Mouse (Mus musculus): ENCODE measurements around the gene Lca5l. TPM values are rescaled to one million over a fixed set of nuclear protein-coding genes. Genes with fewer than 3 reads are reported as not detected.
A peak's percentile ranks its signal among the peaks of the same experiment; 100 is the strongest.
"Not testable (repeated sequence)": the region's sequence is repeated elsewhere in the genome, so short reads cannot be mapped to it uniquely, and the experiment has no call there.

Lca5l gene
- total and polyA plus RNA-seq, 2 experiments from 2014 or later: 2.1 to 3.9 TPM

DNA sequence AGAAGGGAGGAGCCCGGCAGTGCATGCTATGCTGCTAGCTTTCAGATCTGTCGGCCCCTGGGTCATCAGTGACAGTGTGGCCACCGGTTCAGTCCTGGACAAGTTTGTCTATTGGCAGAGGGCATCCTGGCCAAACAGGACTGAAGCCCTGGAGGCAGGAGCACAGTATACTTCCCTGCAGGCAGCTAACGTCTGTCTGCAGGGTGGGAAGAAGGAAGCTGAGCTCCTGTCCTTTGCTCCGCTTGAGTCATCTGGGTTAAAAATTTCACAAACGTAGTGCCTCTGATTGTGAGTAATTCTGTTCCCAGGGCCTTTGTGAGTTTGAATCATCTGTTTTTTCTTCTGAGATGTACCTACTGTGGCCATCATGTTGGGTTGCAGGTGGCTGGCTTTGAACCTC lies 43.2 kb downstream of the Lca5l start:
- WGBS: 80% methylated on average over 6 of the region's 6 CpGs
- H3K9ac ChIP-seq: no peak overlapping the region
- H3K4me2 ChIP-seq (ENCODE audit: low read depth): no peak overlapping the region
- no peaks in the 10 kb centered on the region for H3K4me1 ChIP-seq (ENCODE audit: insufficient read depth)
- TF ChIP-seq CTCF (IDR thresholded peaks at IDR 0.05; ENCODE audit: low read depth): no peak
- H3K4me3 ChIP-seq (ENCODE audit: low read depth, low read length): no peak overlapping the region
- peaks cover 15% of the 10 kb centered on the region for H3K36me3 ChIP-seq (ENCODE audit: insufficient read depth)
- no peak for DNase-seq
- H3K9me3 ChIP-seq (ENCODE audit: low read length): no peaks in the 10 kb centered on the region
- H3K27me3 ChIP-seq (ENCODE audit: insufficient read depth, low read length): no peaks in the 10 kb centered on the region
- no peak overlapping the region for H3K27ac ChIP-seq (ENCODE audit: low read depth, low read length)
- no peak for ATAC-seq

DNA sequence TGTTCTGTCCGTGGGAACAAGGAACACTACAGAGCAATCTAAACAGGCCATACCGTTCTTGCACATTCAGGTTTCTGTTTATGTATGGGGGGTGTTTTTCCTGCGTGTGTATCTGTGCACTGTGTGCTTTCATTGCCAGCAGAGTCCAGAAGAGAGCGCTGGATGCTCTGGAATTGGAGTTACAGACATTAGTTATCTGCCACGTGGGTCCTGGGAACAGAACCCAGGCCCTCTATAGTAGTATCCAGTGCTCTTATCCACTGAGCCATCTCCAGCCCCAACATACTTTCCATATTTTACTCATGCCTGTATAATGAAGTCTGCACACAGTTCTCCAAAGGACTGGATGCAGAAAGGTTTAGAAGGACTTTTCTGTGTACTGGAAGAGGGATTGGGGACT lies 46.3 kb downstream of the Lca5l start:
- Histone ChIP-seq H3K36me3 (ENCODE audit: insufficient read depth) (no peaks in the 10 kb centered on the region), H3K9ac (peak overlapping the region; percentile 66), H3K4me2 (ENCODE audit: low read depth) (peak overlapping the region; percentile 60), H3K27me3 (ENCODE audit: insufficient read depth, low read length) (no peaks in the 10 kb centered on the region), H3K4me1 (ENCODE audit: insufficient read depth) (no peaks in the 10 kb centered on the region), H3K27ac (ENCODE audit: low read depth, low read length) (peak overlapping the region; percentile 74; the same call in 1 of the 2 replicates), H3K9me3 (ENCODE audit: low read length) (no peaks in the 10 kb centered on the region), H3K4me3 (ENCODE audit: low read depth, low read length) (peak overlapping the region; percentile 64)
- under 1% methylated on average over 5 of the region's 5 CpGs for WGBS
- no peak for TF ChIP-seq CTCF (IDR thresholded peaks at IDR 0.05; ENCODE audit: low read depth)
- no peak for ATAC-seq
- DNase-seq: no peak

- no peaks in the 10 kb centered on the region for H3K36me3 ChIP-seq (ENCODE audit: insufficient read depth)
- WGBS: 1% methylated on average over 68 of the region's 68 CpGs
- H3K9me3 ChIP-seq (ENCODE audit: low read length): no peaks in the 10 kb centered on the region
Observed at GRCm38 (mm10) chr16:96145110-96145800, 46.8 kb downstream of the Lca5l start, which contains the start of gene Wrb. Wrb (plus strand) TSS chr16:96145407.

GRCm38 (mm10) chr16:96144748-96145109 lies 47.3 kb downstream of the Lca5l start:
- H3K4me1 ChIP-seq (ENCODE audit: insufficient read depth); H3K36me3 ChIP-seq (ENCODE audit: insufficient read depth); H3K27ac ChIP-seq (ENCODE audit: low read depth, low read length); H3K9ac ChIP-seq; H3K9me3 ChIP-seq (ENCODE audit: low read length); DNase-seq; H3K27me3 ChIP-seq (ENCODE audit: insufficient read depth, low read length): not testable (repeated sequence)
- 22% methylated on average over 6 of the region's 6 CpGs for WGBS
- peak overlapping the region; percentile 1; the same call in 1 of the 2 replicates for H3K4me2 ChIP-seq (ENCODE audit: low read depth)
- peak overlapping the region; percentile 64 for H3K4me3 ChIP-seq (ENCODE audit: low read depth, low read length)
- ATAC-seq: peak; percentile 47

More at GRCm38 (mm10) chr16:96145110-96145800, 46.8 kb downstream of the Lca5l start, which contains the start of gene Wrb:
- Histone ChIP-seq H3K4me2 (ENCODE audit: low read depth) (peak within 1 kb of the TSS; percentile 60), H3K27ac (ENCODE audit: low read depth, low read length) (peak within 1 kb of the TSS; percentile 74; the same call in 1 of the 2 replicates), H3K27me3 (ENCODE audit: insufficient read depth, low read length) (no peaks in the 10 kb centered on the region), H3K9ac (peak within 1 kb of the TSS; percentile 66), H3K4me1 (ENCODE audit: insufficient read depth) (no peaks in the 10 kb centered on the region), H3K4me3 (ENCODE audit: low read depth, low read length) (peak within 1 kb of the TSS; percentile 64)
- ATAC-seq (peak; percentile 98), DNase-seq (peak; percentile 100)
- TF ChIP-seq CTCF (IDR thresholded peaks at IDR 0.05; ENCODE audit: low read depth): peak; percentile 97

DNA sequence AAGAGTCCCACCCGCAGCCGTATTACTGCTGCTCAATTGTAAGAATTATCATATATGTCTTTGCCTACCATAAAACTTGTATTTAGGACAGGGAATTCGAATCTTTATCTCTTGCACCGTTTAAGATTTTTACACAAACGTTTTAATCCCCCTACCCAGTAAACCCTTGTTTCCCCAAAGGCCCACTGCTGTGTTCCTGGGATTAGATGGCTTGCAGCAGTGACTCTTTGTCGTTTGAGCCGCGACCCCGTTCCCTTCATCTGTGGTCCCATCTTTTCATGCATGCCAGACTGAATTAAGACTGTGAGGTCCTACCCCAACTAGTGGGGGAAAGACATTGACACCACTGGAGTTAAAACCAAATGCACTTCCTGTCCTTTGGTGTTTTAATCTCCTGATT lies 63.6 kb downstream of the Lca5l start:
- no peak for ATAC-seq
- DNase-seq: no peak
- WGBS: 1% methylated on average over 9 of the region's 9 CpGs

DNA sequence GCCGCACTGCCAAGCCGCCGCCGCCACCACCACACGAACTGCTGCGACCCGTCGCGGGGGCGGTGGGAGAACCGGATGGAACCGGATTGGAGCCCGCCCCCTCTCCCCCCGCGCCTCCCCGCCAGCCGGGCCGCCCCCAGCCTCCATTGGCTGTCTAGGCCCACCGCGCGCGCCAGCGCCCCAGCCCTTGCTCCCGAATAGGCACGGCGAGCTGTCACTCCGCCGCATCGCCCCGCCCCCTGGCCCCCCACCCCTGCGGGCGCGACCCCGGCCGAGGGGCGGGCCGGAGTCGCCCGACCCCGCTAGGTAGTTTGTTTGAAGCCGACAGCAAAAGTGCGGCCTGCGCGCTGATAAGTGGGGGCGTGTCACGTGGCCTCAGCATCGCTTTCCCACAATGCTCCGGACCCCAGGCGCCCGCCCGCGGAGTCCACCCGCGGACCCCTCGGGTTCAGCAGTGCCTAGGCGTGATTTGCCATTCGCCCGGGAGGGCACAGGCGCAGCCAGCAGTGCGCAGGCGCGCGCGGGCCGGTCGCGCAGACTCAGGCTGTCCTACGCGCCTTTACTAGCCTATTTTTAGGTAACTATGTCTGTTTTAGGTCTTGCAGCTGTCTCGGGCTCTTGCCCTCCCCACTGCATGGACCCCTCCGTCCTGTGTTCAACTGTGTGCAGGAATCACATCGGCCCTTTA lies 64.3 kb downstream of the Lca5l start, which contains the start of gene Hmgn1:
Gene Hmgn1, minus strand, starts transcription at position 73 of the 688 bp plus-strand sequence.
- H3K9me3 ChIP-seq (ENCODE audit: low read length): no peaks in the 10 kb centered on the region
- H3K4me1 ChIP-seq (ENCODE audit: insufficient read depth): peaks cover 18% of the 10 kb centered on the region
- peak; percentile 97 for DNase-seq
- peak within 1 kb of the TSS; percentile 99 for H3K9ac ChIP-seq
- peak; percentile 96 for ATAC-seq
- no peak for TF ChIP-seq CTCF (IDR thresholded peaks at IDR 0.05; ENCODE audit: low read depth)
- peak within 1 kb of the TSS; percentile 97 for H3K27ac ChIP-seq (ENCODE audit: low read depth, low read length)
- no peaks in the 10 kb centered on the region for H3K27me3 ChIP-seq (ENCODE audit: insufficient read depth, low read length)
- H3K4me2 ChIP-seq (ENCODE audit: low read depth): peak within 1 kb of the TSS; percentile 65
- peak within 1 kb of the TSS; percentile 94 for H3K4me3 ChIP-seq (ENCODE audit: low read depth, low read length)
- 1% methylated on average over 61 of the region's 72 CpGs for whole genome bisulfite sequencing
- H3K36me3 ChIP-seq (ENCODE audit: insufficient read depth): peaks cover 28% of the 10 kb centered on the region

More for the DNA sequence above, 63.6 kb downstream of the Lca5l start:
- peak overlapping the region; percentile 94 for H3K4me3 ChIP-seq (ENCODE audit: low read depth, low read length)
- no peaks in the 10 kb centered on the region for H3K27me3 ChIP-seq (ENCODE audit: insufficient read depth, low read length)
- H3K36me3 ChIP-seq (ENCODE audit: insufficient read depth): peaks cover 23% of the 10 kb centered on the region
- H3K27ac ChIP-seq (ENCODE audit: low read depth, low read length): peak overlapping the region; percentile 97
- no peaks in the 10 kb centered on the region for H3K9me3 ChIP-seq (ENCODE audit: low read length)
- peak overlapping the region; percentile 99 for H3K9ac ChIP-seq
- peak overlapping the region; percentile 65 for H3K4me2 ChIP-seq (ENCODE audit: low read depth)
- peaks cover 18% of the 10 kb centered on the region for H3K4me1 ChIP-seq (ENCODE audit: insufficient read depth)
- TF ChIP-seq CTCF (IDR thresholded peaks at IDR 0.05; ENCODE audit: low read depth): 0 out of 2 replicates have a peak, but pooled peaks have one; percentile 10

DNA sequence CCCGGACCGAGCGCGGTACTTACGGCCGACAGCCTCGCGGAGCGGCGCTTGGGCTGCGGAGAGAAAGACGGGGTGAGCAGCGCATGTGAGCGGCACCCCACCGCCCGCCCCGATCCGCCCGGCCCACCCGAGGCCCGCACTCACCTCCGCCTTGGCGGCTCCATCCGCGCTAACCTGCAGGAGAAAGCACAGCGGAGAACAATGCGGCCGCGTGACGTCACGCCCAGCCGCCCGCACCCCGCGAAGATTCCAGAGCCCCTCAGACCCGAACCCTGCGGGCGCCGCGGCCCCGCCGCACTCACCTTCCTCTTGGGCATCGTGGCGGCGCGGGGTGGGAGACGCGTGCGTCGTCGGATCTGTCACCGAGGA lies 64.8 kb downstream of the Lca5l start:
- WGBS: 3% methylated on average over 51 of the region's 52 CpGs
- Histone ChIP-seq H3K9ac (peak overlapping the region; percentile 99), H3K27me3 (ENCODE audit: insufficient read depth, low read length) (no peaks in the 10 kb centered on the region), H3K9me3 (ENCODE audit: low read length) (no peaks in the 10 kb centered on the region), H3K4me2 (ENCODE audit: low read depth) (peak overlapping the region; percentile 65), H3K36me3 (ENCODE audit: insufficient read depth) (peaks cover 33% of the 10 kb centered on the region), H3K4me3 (ENCODE audit: low read depth, low read length) (peak overlapping the region; percentile 94), H3K27ac (ENCODE audit: low read depth, low read length) (peak overlapping the region; percentile 97), H3K4me1 (ENCODE audit: insufficient read depth) (peaks cover 18% of the 10 kb centered on the region)
- peak; percentile 51 for ATAC-seq
- no peak for DNase-seq
- peak; percentile 3; the same call in 1 of the 2 replicates for TF ChIP-seq CTCF (IDR thresholded peaks at IDR 0.05; ENCODE audit: low read depth)
